Mouse (Mus musculus) kidney, postnatal 4 days (tissue): ENCODE measurements around the gene Mthfs.

Experiments used
- DNase-seq, 2 experiments: peaks; one replicate each; pipeline ENCODE4 v3.0.0; 2021; ENCODE audit warnings: mixed read lengths in 2 of 2

The Mthfs gene

GRCm38 (mm10) chr9:89253400-89253799 lies 42.9 kb downstream of the Mthfs start:
- DNase-seq = no peak

- no peak for DNase-seq
Measured at GRCm38 (mm10) chr9:89256556-89257335, 46.3 kb downstream of the Mthfs start.

GRCm38 (mm10) chr9:89263968-89264367 lies 53.5 kb downstream of the Mthfs start:
- no peak for DNase-seq

- DNase-seq = no peak
Measured at GRCm38 (mm10) chr9:89264571-89264970, 54.1 kb downstream of the Mthfs start.

- no peak for DNase-seq
Measured at GRCm38 (mm10) chr9:89267093-89267492, 56.6 kb downstream of the Mthfs start.

DNA sequence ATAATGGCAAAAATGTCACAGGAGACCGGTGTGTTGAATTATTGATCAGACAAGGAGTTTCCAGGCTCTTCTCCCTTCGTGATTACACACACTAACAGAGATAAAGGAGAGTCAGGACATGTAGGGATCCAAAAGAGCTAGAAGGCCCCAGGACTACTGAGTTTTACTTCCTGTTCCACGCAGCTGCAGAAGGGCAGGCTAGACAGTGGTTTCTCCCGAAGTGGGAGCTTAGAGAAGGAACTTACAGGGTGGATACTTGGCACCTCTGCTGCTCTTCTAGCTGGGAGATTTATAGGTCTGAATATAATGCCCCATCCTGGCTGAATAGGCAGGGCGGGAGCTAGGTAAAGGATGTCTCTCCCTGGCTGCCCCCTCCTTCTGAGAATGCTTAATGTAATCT lies 57.1 kb downstream of the Mthfs start:
- peak in 1 of 2 experiments; percentile 1 for DNase-seq

GRCm38 (mm10) chr9:89270376-89270775 lies 59.9 kb downstream of the Mthfs start:
- DNase-seq = no peak

GRCm38 (mm10) chr9:89273766-89274165 lies 63.3 kb downstream of the Mthfs start:
- DNase-seq = no peak

DNA sequence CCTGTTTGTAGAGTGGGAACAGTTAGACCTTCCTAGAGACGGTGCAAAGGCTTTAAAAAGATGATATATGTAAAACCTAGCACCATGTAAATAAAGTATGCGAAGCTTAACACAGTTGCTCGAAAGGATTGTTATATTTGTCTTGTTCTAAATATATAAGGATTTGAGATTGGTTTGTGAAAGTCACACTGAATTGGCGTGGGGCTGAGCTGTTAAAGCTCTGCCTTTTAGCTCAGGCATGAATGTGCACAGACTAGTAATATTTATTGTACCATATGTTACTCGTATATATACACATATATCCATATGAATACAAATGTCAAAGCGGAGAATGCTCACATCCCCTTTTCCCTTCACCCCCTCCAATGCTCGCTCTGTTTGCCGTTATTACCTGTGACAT lies 67.7 kb downstream of the Mthfs start:
- no peak for DNase-seq

DNA sequence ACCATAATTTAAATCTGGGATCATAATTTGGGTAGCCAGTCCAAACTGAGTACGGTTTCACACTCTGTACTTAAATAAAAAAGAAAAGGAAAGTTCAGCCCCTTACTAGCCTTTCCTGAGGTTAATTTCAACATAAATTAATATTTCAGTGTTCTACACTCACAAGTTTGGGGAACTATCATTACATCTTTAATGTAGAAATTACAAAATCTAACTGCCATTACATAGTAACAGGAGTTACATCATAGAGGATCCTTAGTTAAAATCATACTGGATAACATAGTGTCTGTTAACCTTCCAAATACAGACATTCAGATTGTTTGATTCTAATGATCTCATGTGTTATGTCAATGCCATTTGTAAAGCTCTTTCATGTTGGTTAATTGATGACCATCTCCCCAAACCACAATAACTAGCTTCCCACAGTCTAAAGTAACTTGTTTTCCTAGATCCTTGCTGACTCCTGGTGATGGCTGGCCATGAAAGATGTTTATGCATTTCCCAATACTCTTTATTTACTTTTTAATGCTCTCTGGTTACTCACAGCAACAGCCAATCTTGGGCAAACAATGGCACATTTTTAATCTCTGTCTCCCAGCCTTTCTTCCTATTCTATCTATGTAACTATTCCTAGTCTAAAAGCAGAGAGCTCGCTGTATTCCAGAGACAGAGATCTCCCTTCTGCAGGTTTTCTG lies 72.0 kb downstream of the Mthfs start:
- DNase-seq = no peak

- DNase-seq = no peak
Measured at GRCm38 (mm10) chr9:89288037-89288436, 77.6 kb downstream of the Mthfs start.

DNA sequence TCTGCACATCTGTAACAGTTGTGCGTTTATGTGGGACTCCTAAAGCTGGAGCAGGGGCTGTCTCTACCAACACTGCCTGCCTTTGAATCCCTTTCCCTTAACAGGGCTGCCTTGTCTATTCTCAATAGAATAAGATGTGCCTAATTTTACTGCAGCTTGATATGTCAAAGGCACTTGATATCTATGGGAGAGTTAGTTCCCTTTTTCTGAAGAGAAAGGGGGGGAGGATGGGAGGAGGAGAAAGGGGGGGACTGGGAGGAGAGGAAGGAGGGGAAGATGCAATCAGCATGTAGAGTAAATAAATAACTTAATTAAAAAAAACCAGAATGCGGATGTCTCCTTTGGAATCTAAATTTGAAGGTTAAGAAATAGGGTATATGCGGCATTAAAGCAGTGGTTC lies 82.9 kb downstream of the Mthfs start:
- DNase-seq = no peak

GRCm38 (mm10) chr9:89294121-89294520 lies 83.6 kb downstream of the Mthfs start:
- no peak for DNase-seq

- DNase-seq = no peak
Measured at GRCm38 (mm10) chr9:89305637-89306036, 95.2 kb downstream of the Mthfs start.

DNA sequence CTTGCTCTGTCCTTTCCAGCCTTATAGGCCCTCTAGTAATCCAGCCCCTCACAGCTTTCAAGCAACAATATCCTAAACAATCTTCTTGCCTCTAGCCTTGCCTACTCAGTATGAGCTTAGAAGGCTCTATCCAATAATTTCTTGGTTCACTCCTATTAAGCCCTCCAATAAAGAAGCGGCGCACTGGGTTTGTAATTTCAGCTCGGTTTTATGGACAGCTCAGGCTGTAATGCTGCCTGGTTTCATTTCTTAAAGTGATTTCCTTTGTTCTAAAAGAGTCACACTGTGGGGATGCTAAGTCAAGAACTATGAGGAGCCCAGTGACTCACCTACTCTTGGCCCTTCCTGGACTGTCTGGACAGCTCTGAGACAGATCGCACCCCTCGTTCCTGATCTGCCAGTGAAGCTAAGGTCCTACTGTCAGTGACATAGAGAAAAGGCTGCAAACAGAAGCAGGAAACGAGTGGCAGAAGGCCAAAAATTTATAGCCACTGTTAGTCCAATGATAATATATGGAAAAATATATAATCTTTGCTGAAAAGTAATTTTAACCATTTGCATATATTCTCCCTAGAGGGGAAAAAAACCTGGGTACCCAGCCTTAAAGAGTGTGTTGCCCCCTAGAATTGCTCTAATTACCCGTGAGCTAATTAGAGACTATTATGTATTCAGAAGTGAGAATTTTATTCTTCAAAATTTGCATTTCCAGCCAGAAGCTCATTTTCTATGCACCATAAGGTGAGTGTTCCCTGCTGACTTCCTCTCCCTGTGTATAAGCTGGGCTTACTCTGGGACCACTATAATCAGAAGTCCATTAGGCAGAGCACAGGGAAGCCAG lies 98.1 kb downstream of the Mthfs start:
- no peak for DNase-seq

DNA sequence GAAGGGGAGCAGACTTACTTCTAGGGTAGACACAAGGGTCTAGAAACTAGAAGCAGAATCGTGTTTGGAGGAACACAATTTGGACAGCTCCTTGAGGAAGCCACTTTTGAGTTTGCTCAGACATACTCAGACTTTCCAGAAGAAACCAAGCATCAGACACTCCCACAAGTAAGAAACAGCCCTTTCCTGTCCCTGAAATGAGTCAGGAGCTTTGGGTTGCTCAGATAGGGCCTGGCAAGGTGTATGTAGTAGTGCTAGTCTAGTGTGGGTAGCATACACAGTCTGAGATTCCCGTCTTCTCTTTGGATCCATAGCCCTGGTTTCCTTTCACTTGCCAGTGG lies 98.7 kb downstream of the Mthfs start:
- no peak for DNase-seq

DNA sequence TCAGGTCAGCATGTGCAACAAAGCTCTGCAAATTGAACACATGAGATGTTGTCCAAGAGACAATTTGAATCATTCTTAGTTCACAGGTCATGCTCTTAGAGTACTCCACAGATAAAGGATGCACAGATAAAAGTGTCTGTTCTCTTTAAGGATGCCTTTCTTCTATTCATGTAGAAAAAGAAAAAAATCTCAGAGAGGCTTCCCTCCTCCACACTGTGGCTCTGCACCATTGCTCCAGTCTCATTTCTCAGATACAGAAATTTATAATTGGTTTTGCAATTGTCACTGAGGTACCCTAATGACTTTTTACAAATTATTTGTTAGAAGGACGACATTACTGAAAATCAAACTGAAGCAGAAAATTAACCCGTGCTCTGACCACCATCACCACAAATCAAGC lies 101.2 kb downstream of the Mthfs start:
- DNase-seq = no peak

- DNase-seq = no peak
Measured at GRCm38 (mm10) chr9:89373731-89374130, 163.3 kb downstream of the Mthfs start.

- no peak for DNase-seq
Measured at GRCm38 (mm10) chr9:89374650-89375049, 164.2 kb downstream of the Mthfs start.

DNA sequence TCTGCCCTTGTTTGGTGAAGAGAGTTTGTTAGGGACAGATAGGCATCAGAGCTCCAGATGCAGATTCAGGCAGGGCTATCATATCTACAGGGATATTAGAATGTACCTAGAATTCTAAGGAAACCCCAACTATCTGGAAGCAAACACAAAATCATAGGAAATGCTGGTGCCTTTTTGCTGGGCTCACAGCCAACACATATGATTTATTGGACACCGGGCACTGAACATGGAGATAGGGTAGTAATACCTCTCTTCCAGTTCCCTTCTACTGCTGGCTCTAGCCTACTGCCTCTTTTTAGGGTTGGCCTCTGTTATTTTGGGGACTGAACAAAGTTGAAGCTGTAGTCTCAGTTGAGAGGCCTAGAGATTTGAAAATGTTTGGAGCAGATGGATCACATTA lies 192.6 kb downstream of the Mthfs start:
- no peak for DNase-seq
